ENCODE assay signal across 14 mouse cellular contexts in the genomic region with DNA sequence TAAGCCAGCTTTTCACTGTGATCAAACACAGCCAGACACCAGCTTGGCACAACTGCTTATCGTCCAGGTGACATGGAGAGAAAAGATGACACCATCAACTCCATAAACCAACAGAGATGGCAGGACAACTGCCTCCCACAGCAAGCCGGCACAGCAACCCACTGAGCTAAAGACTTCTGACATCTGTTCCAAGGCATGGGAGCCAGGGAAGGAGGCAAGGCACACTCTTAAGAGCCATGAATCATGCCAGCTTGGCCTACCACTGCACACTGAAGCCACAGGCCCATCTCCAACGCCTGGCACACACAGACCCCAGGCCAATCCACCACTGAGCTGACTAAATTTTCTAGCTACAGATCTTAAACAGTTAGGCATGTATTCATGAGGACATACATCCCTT. TPM values are rescaled to one million over a fixed set of nuclear protein-coding genes. Genes with fewer than 3 reads are reported as not detected.
"Had no signal": no experiment of that assay in that cellular context is flagged by ENCODE, and none has a peak within 500 bp of the region (broad histone marks: within the 10 kb centered on the region; RNA-seq: fewer than 3 reads in every experiment).

No protein-coding gene starts in this region.

- H3K27me3 ChIP-seq: lung, embryonic 15.5 days had no signal

- ATAC-seq: liver, embryonic 12.5 days; midbrain, embryonic 16.5 days had no signal

- H3K4me3 ChIP-seq: kidney, embryonic 15.5 days; limb, embryonic 15.5 days; liver, embryonic 12.5 days; lung, embryonic 15.5 days; megakaryocyte, embryonic 14.5 days had no signal

- H3K9ac ChIP-seq: kidney, embryonic 15.5 days; limb, embryonic 15.5 days; liver, embryonic 12.5 days; lung, embryonic 15.5 days had no signal

- H3K4me2 ChIP-seq: kidney, embryonic 15.5 days; limb, embryonic 15.5 days; liver, embryonic 12.5 days; lung, embryonic 15.5 days; midbrain, embryonic 11.5 days had no signal

- H3K9me3 ChIP-seq: kidney, embryonic 15.5 days; limb, embryonic 15.5 days; liver, embryonic 12.5 days; lung, embryonic 15.5 days had no signal

- H3K27ac ChIP-seq: kidney, embryonic 15.5 days; limb, embryonic 15.5 days; liver, embryonic 12.5 days; lung, embryonic 15.5 days; macrophage; stomach, postnatal 0 days had no signal

- H3K36me3 ChIP-seq: kidney, embryonic 15.5 days; limb, embryonic 15.5 days; liver, embryonic 12.5 days; lung, embryonic 15.5 days had no signal

- DNase-seq: kidney, postnatal 14 days; lung, postnatal 14 days; right cerebral cortex, postnatal 14 days; thymus, postnatal 4 days had no signal

- H3K4me1 ChIP-seq: kidney, embryonic 15.5 days; limb, embryonic 15.5 days; liver, embryonic 12.5 days; lung, embryonic 15.5 days; megakaryocyte, embryonic 14.5 days had no signal

RNA-seq across cellular contexts. Expression of gene Pax5, which starts 32.3 kb away (rescaled TPM):
- polyA plus RNA-seq: limb, embryonic 11.5 days; lung, embryonic 15.5 days; stomach, postnatal 0 days had no signal
